Mouse (Mus musculus) CH12.LX (cell line): ENCODE results near the gene Iqcn. TPM values are rescaled to one million over a fixed set of nuclear protein-coding genes. Genes with fewer than 3 reads are reported as not detected.

ENCODE experiments used
- DNase-seq: peaks from one replicate; pipeline ENCODE4 v3.0.0-alpha.2; 2013; ENCODE audit errors: extremely low read depth
- H3K27ac ChIP-seq: 2 replicates; pipeline ENCODE4 v1.5.1; 2012; ENCODE audit warnings: low read depth, mild to moderate bottlenecking, control low read depth, moderate library complexity; ENCODE audit not compliant: insufficient read depth
- H3K27me3 ChIP-seq: replicated peaks from 2 replicates; pipeline ENCODE3; 2012; ENCODE audit warnings: inconsistent platforms
- H3K36me3 ChIP-seq, 2 experiments: replicated peaks in 1 of 2; 2 replicates each; pipeline versions ENCODE3 to v1.6.1; 2012; ENCODE audit warnings: inconsistent platforms in 1 of 2, low read length in 1 of 2, mild to moderate bottlenecking in 1 of 2, mixed read lengths in 1 of 2, moderate library complexity in 1 of 2; ENCODE audit not compliant: control insufficient read depth in 1 of 2, insufficient read depth in 1 of 2
- H3K4me1 ChIP-seq, 2 experiments: 2 replicates each; pipeline ENCODE4 v1.6.1; 2012; ENCODE audit warnings: inconsistent platforms in 1 of 2, moderate library complexity in 1 of 2; ENCODE audit not compliant: insufficient read depth in 2 of 2, control insufficient read depth in 1 of 2
- H3K4me2 ChIP-seq: 2 replicates; pipeline ENCODE4 v1.6.1; 2012; ENCODE audit warnings: low read depth, mild to moderate bottlenecking, control low read depth; ENCODE audit not compliant: poor library complexity, insufficient read depth, severe bottlenecking
- H3K4me3 ChIP-seq, 3 experiments: fragments of 150-350 bp in 1 of 3; sonication (generic) in 1 of 3; replicated peaks in 1 of 3; 2 replicates each; pipeline versions ENCODE3 to v1.5.1; 2011 to 2012; ENCODE audit warnings: low read depth in 2 of 3, low read length in 2 of 3, mild to moderate bottlenecking in 2 of 3, moderate library complexity in 2 of 3, control low read depth in 1 of 3, improper control_type of control experiment in 1 of 3, inconsistent platforms in 1 of 3, mixed read lengths in 1 of 3; ENCODE audit not compliant: poor library complexity in 1 of 3
- H3K79me2 ChIP-seq: replicated peaks from 2 replicates; pipeline ENCODE4 v1.6.1; 2012; ENCODE audit warnings: mild to moderate bottlenecking, moderate library complexity; ENCODE audit not compliant: control insufficient read depth, poor library complexity, insufficient read depth, severe bottlenecking; ENCODE audit errors: extremely low read depth
- H3K9ac ChIP-seq: 2 replicates; pipeline ENCODE4 v1.6.1; 2012; ENCODE audit warnings: low read depth, mild to moderate bottlenecking, control low read depth, moderate library complexity; ENCODE audit not compliant: insufficient read depth
- H3K9me3 ChIP-seq: replicated peaks from 2 replicates; pipeline ENCODE3; 2012; ENCODE audit warnings: low read length, inconsistent platforms, mixed read lengths
- BHLHE40 ChIP-seq: IDR thresholded peaks from 2 replicates; pipeline ENCODE4 v1.6.1; 2011; ENCODE audit warnings: mild to moderate bottlenecking, low read depth, low read length, improper control_type of control experiment
- CHD1 ChIP-seq: IDR thresholded peaks from 2 replicates; pipeline ENCODE4 v1.6.1; 2012; ENCODE audit warnings: low read depth, low read length, improper control_type of control experiment, inconsistent platforms
- CHD2 ChIP-seq: IDR thresholded peaks from 2 replicates; pipeline ENCODE4 v1.6.1; 2011; ENCODE audit warnings: low read length, improper control_type of control experiment
- ELF1 ChIP-seq: IDR thresholded peaks from 2 replicates; pipeline ENCODE4 v1.6.1; 2014; ENCODE audit warnings: low read depth, mild to moderate bottlenecking, inconsistent platforms, low read length, improper control_type of control experiment
- EP300 ChIP-seq: IDR thresholded peaks from 2 replicates; pipeline ENCODE4 v1.6.1; 2011; ENCODE audit warnings: low read length, improper control_type of control experiment
- IRF4 ChIP-seq: IDR thresholded peaks from 2 replicates; pipeline ENCODE4 v1.6.1; 2014; ENCODE audit warnings: low read depth, mild to moderate bottlenecking, inconsistent platforms, low read length, improper control_type of control experiment
- JUN ChIP-seq: IDR thresholded peaks from 2 replicates; pipeline ENCODE4 v1.6.1; 2011; ENCODE audit warnings: low read depth, mild to moderate bottlenecking, low read length, improper control_type of control experiment, moderate library complexity; ENCODE audit not compliant: insufficient read depth
- JUND ChIP-seq: conservative IDR thresholded peaks from 2 replicates; pipeline ENCODE4 v1.6.1; 2011; ENCODE audit warnings: low read depth, low read length, improper control_type of control experiment
- KAT2A ChIP-seq: IDR thresholded peaks from 2 replicates; pipeline ENCODE4 v1.6.1; 2012; ENCODE audit warnings: low read length, improper control_type of control experiment, inconsistent platforms; ENCODE audit not compliant: insufficient replicate concordance
- MAX ChIP-seq: IDR thresholded peaks from 2 replicates; pipeline ENCODE4 v1.6.1; 2011; ENCODE audit warnings: low read length, improper control_type of control experiment
- NELFE ChIP-seq: IDR thresholded peaks from 2 replicates; pipeline ENCODE4 v1.6.1; 2011; ENCODE audit warnings: low read depth, low read length, improper control_type of control experiment
- NRF1 ChIP-seq: IDR thresholded peaks from 2 replicates; pipeline ENCODE4 v1.6.1; 2014; ENCODE audit warnings: low read depth, mild to moderate bottlenecking, inconsistent platforms, low read length, improper control_type of control experiment, moderate library complexity
- POLR2AphosphoS2 ChIP-seq: IDR thresholded peaks from 2 replicates; pipeline ENCODE4 v1.6.1; 2011; ENCODE audit warnings: low read depth, low read length, improper control_type of control experiment
- RAD21 ChIP-seq: IDR thresholded peaks from 2 replicates; pipeline ENCODE4 v1.6.1; 2011; ENCODE audit warnings: low read depth, mild to moderate bottlenecking, low read length, improper control_type of control experiment, moderate library complexity
- RCOR1 ChIP-seq: conservative IDR thresholded peaks from 2 replicates; pipeline ENCODE4 v1.6.1; 2012; ENCODE audit warnings: low read depth, mild to moderate bottlenecking, inconsistent platforms, low read length, improper control_type of control experiment
- SIN3A ChIP-seq: IDR thresholded peaks from 2 replicates; pipeline ENCODE4 v1.6.1; 2012; ENCODE audit warnings: low read length, improper control_type of control experiment, inconsistent platforms
- SMC3 ChIP-seq: IDR thresholded peaks from 2 replicates; pipeline ENCODE4 v1.6.1; 2011; ENCODE audit warnings: low read depth, low read length, improper control_type of control experiment
- TBP ChIP-seq: conservative IDR thresholded peaks from 2 replicates; pipeline ENCODE4 v1.6.1; 2011; ENCODE audit warnings: low read depth, low read length, improper control_type of control experiment
- TCF12 ChIP-seq: IDR thresholded peaks from 2 replicates; pipeline ENCODE4 v1.6.1; 2014; ENCODE audit warnings: low read depth, mild to moderate bottlenecking, inconsistent platforms, low read length, improper control_type of control experiment
- UBTF ChIP-seq: IDR thresholded peaks from 2 replicates; pipeline ENCODE4 v1.6.1; 2012; ENCODE audit warnings: low read depth, mild to moderate bottlenecking, inconsistent platforms, low read length, improper control_type of control experiment, moderate library complexity
- USF1 ChIP-seq: IDR thresholded peaks from 2 replicates; pipeline ENCODE4 v1.6.1; 2014; ENCODE audit warnings: low read depth, mild to moderate bottlenecking, inconsistent platforms, low read length, improper control_type of control experiment
- ZKSCAN1 ChIP-seq: IDR thresholded peaks from 2 replicates; pipeline ENCODE4 v1.6.1; 2012; ENCODE audit warnings: low read depth, inconsistent platforms, low read length, improper control_type of control experiment, borderline replicate concordance
- ZMIZ1 ChIP-seq: IDR thresholded peaks from 2 replicates; pipeline ENCODE4 v1.6.1; 2012; ENCODE audit warnings: low read depth, mild to moderate bottlenecking, inconsistent platforms, low read length, improper control_type of control experiment
- ZNF384 ChIP-seq: IDR thresholded peaks from 2 replicates; pipeline ENCODE4 v1.6.1; 2012; ENCODE audit warnings: low read depth, low read length, improper control_type of control experiment, inconsistent platforms
- dilution Hi-C: fragments of 300-500 bp; cut with MboI; formaldehyde crosslinking; loops from 2 replicates; pipeline ENCODE4 v1.14.3; 2020; ENCODE audit warnings: low sequenced_read_pairs; ENCODE audit not compliant: extremely low pct_unique_long_range_greater_than_20kb, extremely low pct_ligation_motif_present
- in situ Hi-C: fragments of 300-500 bp; cut with MboI; formaldehyde crosslinking; loops from 3 replicates; pipeline ENCODE4 v1.14.3; 2019; ENCODE audit warnings: low sequenced_read_pairs, low pct_ligation_motif_present, low pct_unique_long_range_greater_than_20kb, mixed read lengths
- polyA plus RNA-seq: library from polyadenylated mRNA; unstranded; fragments of >175 nt; gene quantifications from 2 replicates; pipeline ENCODE4 v1.2.1, GENCODE M21; 2012; ENCODE audit warnings: low read depth; ENCODE audit not compliant: insufficient read length
- total RNA-seq, 2 experiments: library from RNA; depleted of rRNA; stranded (reverse); fragments of 300-350 nt in 1 of 2; fragments of >200 nt in 1 of 2; gene quantifications; 2 replicates each; pipeline ENCODE4 v1.2.3; 2012 to 2014

Gene Iqcn
- total and polyA plus RNA-seq, 3 experiments: 0.07 TPM; not detected in 2

DNA sequence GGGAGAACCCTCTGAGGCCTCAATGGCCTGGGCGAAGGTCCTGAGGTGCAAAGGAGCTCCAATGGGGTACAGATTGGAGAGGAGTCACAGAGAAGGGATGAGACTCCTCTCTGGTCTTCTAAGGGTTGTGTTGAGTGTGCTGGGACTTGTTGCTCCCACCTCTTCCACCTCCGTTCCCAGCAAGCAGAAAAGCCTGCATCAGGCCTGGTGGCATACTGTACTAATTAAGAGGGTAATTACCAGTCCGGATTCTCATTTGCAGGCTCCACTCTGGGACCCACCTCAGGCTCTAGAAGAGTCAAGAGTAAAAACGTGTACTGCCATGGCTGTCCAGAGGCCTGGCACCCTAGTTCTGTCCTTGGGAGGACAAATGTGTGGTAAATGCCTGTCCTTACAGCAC, 6.3 kb upstream of the Iqcn start:
- H3K9me3 ChIP-seq: no peaks in the 10 kb centered on the region
- in situ Hi-C loops (no loop called here), dilution Hi-C loops (no loop called here)
- DNase-seq: no peak
- peak overlapping the region; percentile 79 for H3K4me2 ChIP-seq
- H3K4me3 ChIP-seq: peak overlapping the region in 1 of 3 experiments; percentile 43
- TF ChIP-seq ZNF384: no peak
- no peak for TF ChIP-seq EP300
- TF ChIP-seq MAX: peak; percentile 8; the same call in 1 of the 2 replicates
- TF ChIP-seq TBP: no peak
- TF ChIP-seq JUND: no peak
- no peak for TF ChIP-seq RCOR1
- TF ChIP-seq RAD21: no peak
- TF ChIP-seq CHD2: no peak
- peak; percentile 21; the same call in 1 of the 2 replicates for TF ChIP-seq CHD1
- peak; percentile 22; the same call in 1 of the 2 replicates for TF ChIP-seq SIN3A
- TF ChIP-seq NRF1: no peak
- no peak for TF ChIP-seq JUN
- no peak for TF ChIP-seq ELF1
- 0 out of 2 replicates have a peak, but pooled peaks have one; percentile 35 for TF ChIP-seq ZMIZ1
- no peak for TF ChIP-seq SMC3
- 0 out of 2 replicates have a peak, but pooled peaks have one; percentile 11 for TF ChIP-seq NELFE
- TF ChIP-seq USF1: no peak
- peaks cover 23% of the 10 kb centered on the region for H3K79me2 ChIP-seq
- no peaks in the 10 kb centered on the region for H3K27me3 ChIP-seq
- H3K9ac ChIP-seq: peak overlapping the region; percentile 77
- peaks cover 0 to 11% of the 10 kb centered on the region in 2 experiments for H3K36me3 ChIP-seq
- H3K4me1 ChIP-seq: peaks cover 20 to 56% of the 10 kb centered on the region in 2 experiments
- H3K27ac ChIP-seq: peak overlapping the region; percentile 99

GRCm38 (mm10) chr8:70697366-70698250, 5.6 kb upstream of the Iqcn start:
- Histone ChIP-seq H3K9me3 (no peaks in the 10 kb centered on the region), H3K36me3 (peaks cover 0 to 18% of the 10 kb centered on the region in 2 experiments), H3K4me2 (peak overlapping the region; percentile 79), H3K79me2 (peaks cover 23% of the 10 kb centered on the region), H3K27me3 (no peaks in the 10 kb centered on the region), H3K9ac (peak overlapping the region; percentile 77), H3K27ac (peak overlapping the region; percentile 99), H3K4me3 (peak overlapping the region; percentile 24 to 82 (median 36)), H3K4me1 (peaks cover 20 to 57% of the 10 kb centered on the region in 2 experiments)
- DNase-seq: peak; percentile 40
- in situ Hi-C loops: no loop called here
- dilution Hi-C loops: no loop called here
- TF ChIP-seq KAT2A (no peak), JUND (no peak; the same call in 1 of the 2 replicates), BHLHE40 (peak; percentile 70), ZKSCAN1 (peak; percentile 17; the same call in 1 of the 2 replicates), ZMIZ1 (peak; percentile 20; the same call in 1 of the 2 replicates), POLR2AphosphoS2 (peak; percentile 10; the same call in 1 of the 2 replicates), IRF4 (no peak; the same call in 1 of the 2 replicates), CHD1 (0 out of 2 replicates have a peak, but pooled peaks have one; percentile 91), SIN3A (peak; percentile 27; the same call in 1 of the 2 replicates), UBTF (0 out of 2 replicates have a peak, but pooled peaks have one; percentile 18), TBP (0 out of 2 replicates have a peak, but pooled peaks have one; percentile 9), TCF12 (peak; percentile 45; the same call in 1 of the 2 replicates)
